19 mouse cellular contexts compared by ENCODE assay signal in the genomic region with DNA sequence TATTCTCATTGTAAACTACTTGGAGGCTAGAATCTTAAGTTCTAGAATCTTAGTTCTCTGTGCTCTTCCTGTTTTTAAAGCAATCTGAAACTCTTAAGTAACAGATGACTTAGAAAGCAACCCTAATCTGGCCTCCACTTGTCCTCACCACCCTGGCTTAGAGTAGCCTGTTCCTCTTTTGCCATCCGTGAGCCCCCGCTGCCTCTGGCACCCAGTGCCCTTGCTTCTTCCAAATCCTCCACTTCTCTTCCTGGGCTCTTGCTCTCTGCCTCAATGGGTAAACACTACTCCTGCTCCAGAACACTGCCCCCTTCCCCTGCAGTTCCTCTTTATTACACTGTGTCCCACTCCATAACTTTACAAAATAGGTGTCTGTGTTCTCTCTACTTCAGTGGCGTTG. TPM values are rescaled to one million over a fixed set of nuclear protein-coding genes. Genes with fewer than 3 reads are reported as not detected.
A peak's percentile ranks its signal among the peaks of the same experiment; 100 is the strongest.
DNase-seq lines count a peak whose midpoint lies in the region; ATAC-seq and TF ChIP-seq lines count a peak whose summit lies in the region.
"Had no signal": no experiment of that assay in that cellular context is flagged by ENCODE, and none has a peak within 500 bp of the region (broad histone marks: within the 10 kb centered on the region; RNA-seq: fewer than 3 reads in every experiment).

No protein-coding gene starts in this region.

- no peaks in the 10 kb centered on the region for H3K9me3 ChIP-seq in neural tube, embryonic 15.5 days (replicated peaks)
- H3K9me3 ChIP-seq: embryonic facial prominence, embryonic 12.5 days; forebrain, embryonic 13.5 days; heart, embryonic 12.5 days; lung, embryonic 15.5 days had no signal

- no peaks in the 10 kb centered on the region for H3K27me3 ChIP-seq in neural tube, embryonic 15.5 days (replicated peaks)
- H3K27me3 ChIP-seq: embryonic facial prominence, embryonic 12.5 days; forebrain, embryonic 13.5 days; heart, embryonic 12.5 days; lung, embryonic 15.5 days had no signal

- no peak overlapping the region for H3K4me3 ChIP-seq in bone marrow macrophage, adult 2 months (ENCODE audit: insufficient read depth, low read length)
- H3K4me3 ChIP-seq in neural tube, embryonic 15.5 days (replicated peaks): no peak overlapping the region
- H3K4me3 ChIP-seq: embryonic facial prominence, embryonic 12.5 days; erythroblast, embryonic 14.5 days; forebrain, embryonic 13.5 days; heart, embryonic 12.5 days; lung, embryonic 15.5 days had no signal

- TF ChIP-seq CTCF in bone marrow macrophage, adult 2 months (IDR thresholded peaks at IDR 0.05; ENCODE audit: low read depth, low read length): no peak

- 98% methylated on average over 3 of the region's 3 CpGs for WGBS in neural tube, embryonic 15.5 days

- peak overlapping the region; percentile 92 for H3K27ac ChIP-seq in bone marrow macrophage, adult 2 months (ENCODE audit: insufficient read depth, low read depth, low read length)
- H3K27ac ChIP-seq in neural tube, embryonic 15.5 days (replicated peaks): no peak overlapping the region
- H3K27ac ChIP-seq: embryonic facial prominence, embryonic 12.5 days; forebrain, embryonic 13.5 days; hindbrain, embryonic 14.5 days; lung, embryonic 15.5 days had no signal

- H3K4me2 ChIP-seq in neural tube, embryonic 15.5 days: no peak overlapping the region
- H3K4me2 ChIP-seq: embryonic facial prominence, embryonic 12.5 days; forebrain, embryonic 13.5 days; heart, embryonic 12.5 days; hindbrain, embryonic 14.5 days; lung, embryonic 15.5 days had no signal

- H3K9ac ChIP-seq in neural tube, embryonic 15.5 days (replicated peaks): no peak overlapping the region
- H3K9ac ChIP-seq: embryonic facial prominence, embryonic 12.5 days; forebrain, embryonic 13.5 days; heart, embryonic 12.5 days; hindbrain, embryonic 14.5 days; lung, embryonic 15.5 days had no signal

- H3K4me1 ChIP-seq in bone marrow macrophage, adult 2 months (ENCODE audit: control insufficient read depth, insufficient read depth, low read length): peaks cover 27% of the 10 kb centered on the region
- peaks cover under 1% of the 10 kb centered on the region for H3K4me1 ChIP-seq in neural tube, embryonic 15.5 days
- H3K4me1 ChIP-seq: embryonic facial prominence, embryonic 12.5 days; forebrain, embryonic 13.5 days; heart, embryonic 12.5 days had no signal

- ATAC-seq in megakaryocyte progenitor cell, adult 5-6 weeks (replicated peaks; ENCODE audit: poor library complexity): peak; percentile 91
- no peak for ATAC-seq in neural tube, embryonic 15.5 days (ENCODE audit: low FRiP score)
- ATAC-seq: forebrain, embryonic 13.5 days had no signal

- no peak for TF ChIP-seq POLR2A in bone marrow macrophage, adult 2 months (IDR thresholded peaks at IDR 0.05; ENCODE audit: borderline replicate concordance, low read depth, low read length)

- peak; percentile 25 for DNase-seq in lung, postnatal 36 days
- no peak for DNase-seq in lung, postnatal 4 days
- no peak for DNase-seq in embryo, embryonic 9.5 days (ENCODE audit: extremely low spot score)
- DNase-seq in frontal cortex, postnatal 10 days (ENCODE audit: low spot score in 2 of 2): no peak
- DNase-seq: cerebellum, adult 8-10 months; gastrocnemius, postnatal 36 days; heart, postnatal 14 days; kidney, adult 8-10 months; left cerebral cortex, postnatal 4 days; liver had no signal

- H3K36me3 ChIP-seq in neural tube, embryonic 15.5 days: peaks cover 43% of the 10 kb centered on the region

RNA-seq across cellular contexts. Expression of a gene that starts 14.3 kb away (rescaled TPM):
- polyA plus RNA-seq in bone marrow macrophage, adult 2 months (2012; ENCODE audit: insufficient read depth, insufficient read length, missing spikeins): 44.5 and 48.4 TPM in 2 replicates
- 96.7 and 115 TPM in 2 replicates for total RNA-seq in megakaryocyte progenitor cell, adult 5-6 weeks (2015)
- 40.2 and 70.3 TPM in 2 replicates for total RNA-seq in megakaryocyte progenitor cell, adult 5-6 weeks (2017)
- polyA plus RNA-seq in neural tube, embryonic 15.5 days (2015; fragmentation: Nextera tagmentation; extraction: Ambion mirVana): 40.7 and 44.9 TPM in 2 replicates

RNA-seq across cellular contexts. Expression of a gene that starts 26.1 kb away (rescaled TPM):
- polyA plus RNA-seq in bone marrow macrophage, adult 2 months (2012; ENCODE audit: insufficient read depth, insufficient read length, missing spikeins): 77.8 and 92.5 TPM in 2 replicates
- total RNA-seq in megakaryocyte progenitor cell, adult 5-6 weeks (2015): 2.3 and 2.5 TPM in 2 replicates
- total RNA-seq in megakaryocyte progenitor cell, adult 5-6 weeks (2017): 6.9 and 7.9 TPM in 2 replicates
- 2,701 and 3,281 TPM in 2 replicates for polyA plus RNA-seq in neural tube, embryonic 15.5 days (2015; fragmentation: Nextera tagmentation; extraction: Ambion mirVana)

RNA-seq across cellular contexts. Expression of a gene that starts 49.1 kb away (rescaled TPM):
- polyA plus RNA-seq in bone marrow macrophage, adult 2 months (2012; ENCODE audit: insufficient read depth, insufficient read length, missing spikeins): 737 and 743 TPM in 2 replicates
- total RNA-seq in megakaryocyte progenitor cell, adult 5-6 weeks (2015): 10.0 and 12.8 TPM in 2 replicates
- 12.0 and 17.6 TPM in 2 replicates for total RNA-seq in megakaryocyte progenitor cell, adult 5-6 weeks (2017)
- 46.0 and 50.9 TPM in 2 replicates for polyA plus RNA-seq in neural tube, embryonic 15.5 days (2015; fragmentation: Nextera tagmentation; extraction: Ambion mirVana)

RNA-seq across cellular contexts. Expression of a gene that starts 49.5 kb away (rescaled TPM):
- polyA plus RNA-seq in bone marrow macrophage, adult 2 months (2012; ENCODE audit: insufficient read depth, insufficient read length, missing spikeins): 53.5 and 63.4 TPM in 2 replicates
- total RNA-seq in megakaryocyte progenitor cell, adult 5-6 weeks (2015): 42.9 and 44.3 TPM in 2 replicates
- 49.6 and 50.6 TPM in 2 replicates for total RNA-seq in megakaryocyte progenitor cell, adult 5-6 weeks (2017)
- polyA plus RNA-seq in neural tube, embryonic 15.5 days (2015; fragmentation: Nextera tagmentation; extraction: Ambion mirVana): 6.7 and 8.9 TPM in 2 replicates

Comparison
In these comparisons a context has a peak if more than half of its experiments do, and no peak if none do; other contexts are left out.
1. RNA of a gene that starts 26.1 kb away (polyA plus RNA-seq): 2,701 to 3,281 TPM in neural tube, embryonic 15.5 days; 77.8 to 92.5 TPM in bone marrow macrophage, adult 2 months; every median in the first group is over 10 times any median in the second.
2. RNA of a gene that starts 49.1 kb away (polyA plus RNA-seq): 737 to 743 TPM in bone marrow macrophage, adult 2 months; 46.0 to 50.9 TPM in neural tube, embryonic 15.5 days; every median in the first group is over 10 times any median in the second.